Mouse (Mus musculus): ENCODE measurements around the gene Mrpl36.
A peak's percentile ranks its signal among the peaks of the same experiment; 100 is the strongest.

Gene Mrpl36

DNA sequence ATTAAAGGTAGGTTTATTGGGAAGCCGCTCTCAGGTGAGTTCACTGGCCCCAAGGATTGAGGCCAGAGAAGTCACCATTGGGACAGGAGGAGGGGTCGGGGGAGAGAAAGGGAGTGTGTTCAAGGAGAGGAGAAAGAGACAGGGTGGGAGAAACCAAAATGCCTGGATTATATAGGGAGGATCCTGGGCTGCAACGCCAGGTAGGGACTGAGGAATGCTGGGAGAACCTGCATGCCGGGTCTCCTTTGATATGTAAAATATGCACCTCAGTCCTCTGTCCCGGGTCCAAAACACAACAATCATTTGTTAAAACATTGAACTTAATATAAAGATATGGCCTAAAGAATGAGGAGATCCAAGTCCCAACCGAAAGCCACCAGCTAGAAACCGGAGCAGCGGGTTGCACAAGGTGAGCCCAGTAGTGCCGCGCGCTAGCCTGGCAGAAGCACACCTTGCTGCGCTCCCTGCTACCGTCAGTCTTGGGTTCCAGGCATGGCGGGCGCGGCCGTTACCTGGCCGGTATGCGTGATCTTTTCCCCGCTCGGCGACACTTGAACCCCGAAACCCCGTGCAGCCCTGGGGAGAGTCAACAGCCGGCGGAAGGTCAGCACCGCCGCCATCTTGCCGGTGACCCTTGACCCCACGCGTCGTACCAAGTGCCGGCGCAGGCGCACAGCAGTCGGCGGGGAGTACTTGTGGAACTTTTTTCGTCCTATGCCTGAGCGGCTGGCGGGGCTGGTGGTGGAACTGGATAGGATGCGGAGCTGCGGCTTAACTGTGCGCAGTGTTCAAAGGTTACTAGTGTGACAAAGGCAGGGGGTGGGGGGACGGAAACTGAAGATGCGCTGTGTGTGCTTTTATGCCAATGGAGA is at the start of gene Mrpl36, which contains the start of gene Ndufs6:
Gene Mrpl36, plus strand, starts transcription at position 687 of the 872 bp plus-strand sequence.
Gene Ndufs6, minus strand, starts transcription at position 716 of the 872 bp plus-strand sequence.
- peak; percentile 90 for DNase-seq (ENCODE audit: low spot score)

- no peak for DNase-seq (ENCODE audit: low spot score)
These were observed 49.1 kb upstream of the Mrpl36 start for GRCm38 (mm10) chr13:73279196-73279595.

GRCm38 (mm10) chr13:73282407-73282806 is 45.9 kb upstream of the Mrpl36 start:
- no peak for DNase-seq (ENCODE audit: low spot score)

DNA sequence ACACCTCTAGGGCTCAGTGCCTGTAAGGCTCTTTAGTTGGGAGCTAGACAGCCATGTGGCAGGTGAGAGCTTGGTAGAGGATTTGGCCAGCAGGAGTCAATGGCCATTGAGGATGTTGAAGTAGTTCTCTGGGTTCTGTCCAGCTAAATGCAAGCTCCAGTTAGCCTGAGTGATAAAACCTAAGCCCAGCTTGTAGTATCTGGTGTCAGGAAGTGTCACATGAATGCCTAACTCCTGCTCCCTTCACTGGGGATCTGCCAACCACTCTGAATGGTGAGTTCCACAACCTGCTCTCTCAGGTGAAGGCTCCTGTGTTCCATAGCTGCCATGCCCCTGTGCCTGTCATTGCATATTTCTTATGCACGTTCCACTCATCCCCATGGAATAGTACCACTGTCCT is 44.8 kb upstream of the Mrpl36 start:
- DNase-seq (ENCODE audit: low spot score): no peak

DNA sequence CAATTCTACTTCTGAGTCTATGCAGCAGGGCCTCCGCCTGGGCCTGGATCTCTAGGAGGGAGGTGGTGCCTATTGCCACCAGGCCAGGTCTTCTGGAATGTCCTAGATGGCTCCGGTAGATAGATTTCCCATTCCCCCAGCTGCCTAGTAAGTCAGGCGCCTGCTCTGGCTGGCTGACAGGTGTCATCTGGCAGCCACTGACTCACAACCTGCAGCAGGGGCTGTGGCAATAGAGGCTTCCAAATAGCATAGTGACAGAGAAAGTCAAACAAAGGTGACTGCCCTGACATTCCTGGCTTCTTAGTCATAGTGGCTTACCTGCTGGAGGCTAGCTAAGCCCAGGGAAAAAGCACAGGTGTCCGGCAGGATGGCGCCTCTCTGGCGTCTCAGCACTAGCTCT is 38.1 kb upstream of the Mrpl36 start:
- DNase-seq (ENCODE audit: low spot score): no peak

DNA sequence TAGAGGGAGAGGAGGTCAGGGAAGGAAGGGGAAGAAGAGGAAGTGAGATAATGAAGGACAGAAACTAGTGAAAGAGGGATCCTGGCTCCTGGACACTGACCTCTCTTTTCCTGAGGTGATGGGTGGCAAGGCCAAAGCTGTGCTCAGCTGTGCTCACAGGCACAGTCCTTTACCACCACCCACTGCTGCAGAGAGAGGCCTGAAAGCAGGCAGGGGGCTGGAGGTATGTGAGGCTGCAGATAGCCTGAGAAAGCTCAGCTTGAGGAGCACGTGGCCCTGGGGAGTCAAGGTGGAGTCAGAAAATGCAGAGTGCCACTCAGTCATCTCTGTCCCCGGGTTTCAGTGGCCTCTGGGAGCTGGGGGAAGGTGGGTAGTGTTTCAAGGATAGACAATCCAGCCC is 37.2 kb upstream of the Mrpl36 start:
- DNase-seq (ENCODE audit: low spot score): no peak

DNA sequence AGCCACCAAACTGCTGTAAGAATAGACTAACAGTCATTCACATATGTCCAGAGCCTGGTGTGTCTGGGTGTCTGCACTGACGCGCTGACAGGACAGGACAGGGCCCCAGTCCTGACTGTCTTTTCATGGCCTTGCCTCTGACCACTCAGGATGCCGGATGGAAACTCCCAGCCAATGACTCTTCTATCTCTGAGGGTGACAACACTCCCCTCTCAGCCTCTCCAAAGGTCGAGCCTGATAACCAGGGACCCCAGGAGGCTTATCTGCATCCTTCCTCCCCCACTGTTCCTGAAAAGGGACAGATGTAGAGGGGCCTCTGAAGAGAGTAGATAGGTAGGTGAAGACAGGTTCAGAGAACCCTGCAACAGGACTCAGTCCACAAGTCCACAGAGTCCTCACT is 29.6 kb upstream of the Mrpl36 start:
- DNase-seq (ENCODE audit: low spot score): no peak

- no peak for DNase-seq (ENCODE audit: low spot score)
These were observed 29.0 kb upstream of the Mrpl36 start for GRCm38 (mm10) chr13:73299322-73299721.

DNA sequence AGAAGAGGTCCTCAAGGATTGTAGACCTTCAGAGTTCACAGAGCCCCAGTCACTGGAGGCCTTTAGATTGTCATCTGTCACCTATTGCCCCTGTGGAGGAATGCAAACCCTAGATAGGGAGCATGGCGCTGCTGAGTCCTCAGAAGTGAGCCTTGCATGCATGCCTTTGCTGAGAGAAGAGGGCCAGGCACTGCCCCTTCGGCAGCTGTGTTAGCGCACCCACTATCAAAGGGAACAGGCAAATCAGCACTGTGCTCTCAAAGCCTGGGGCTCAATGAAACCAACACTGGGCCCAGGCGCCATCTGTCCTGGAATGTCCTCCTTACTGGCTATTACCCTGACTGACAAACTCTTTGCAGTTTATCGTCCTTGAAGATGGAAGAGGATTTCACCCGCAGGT is 23.6 kb upstream of the Mrpl36 start:
- no peak for DNase-seq (ENCODE audit: low spot score)

GRCm38 (mm10) chr13:73305398-73306084 is 22.8 kb upstream of the Mrpl36 start:
- DNase-seq (ENCODE audit: low spot score): no peak

DNA sequence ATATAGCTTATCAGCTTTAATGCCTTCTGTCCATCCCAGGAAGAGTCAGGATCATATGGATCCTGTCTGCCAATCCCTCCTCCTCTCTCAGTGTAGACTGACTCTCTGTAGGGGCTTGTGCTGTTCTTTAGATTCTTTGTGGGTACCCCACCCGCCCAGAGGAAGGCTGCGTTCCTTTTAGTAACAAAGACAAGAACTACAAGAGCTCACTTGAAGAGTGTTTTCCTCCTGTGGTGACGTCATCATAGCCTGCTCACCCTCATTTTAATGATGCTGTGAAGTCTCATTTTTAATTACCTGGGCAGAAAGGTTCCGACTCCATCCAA is 22.3 kb upstream of the Mrpl36 start:
- DNase-seq (ENCODE audit: low spot score): no peak

DNA sequence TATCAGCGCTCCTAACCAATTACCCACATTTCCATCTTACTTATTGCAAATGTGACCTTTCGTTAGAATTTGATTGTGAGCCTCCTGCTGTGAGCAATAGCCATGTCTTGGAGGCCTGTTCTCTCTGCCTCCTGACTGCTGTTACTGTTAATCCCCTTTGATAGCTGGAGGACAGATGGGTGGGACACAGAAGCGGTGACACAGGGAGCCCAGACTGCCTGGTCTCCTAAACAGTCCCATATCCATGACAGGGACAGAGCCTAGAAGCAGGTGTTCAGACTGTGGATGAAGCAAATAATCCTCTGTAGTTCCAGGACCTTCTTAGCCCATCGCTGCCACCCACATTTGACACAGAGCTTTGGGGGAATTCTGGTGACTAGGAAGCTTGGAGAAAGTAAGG is 21.9 kb upstream of the Mrpl36 start:
- no peak for DNase-seq (ENCODE audit: low spot score)

GRCm38 (mm10) chr13:73310183-73310929 is 18.0 kb upstream of the Mrpl36 start:
- peak; percentile 42 for DNase-seq (ENCODE audit: low spot score)

DNA sequence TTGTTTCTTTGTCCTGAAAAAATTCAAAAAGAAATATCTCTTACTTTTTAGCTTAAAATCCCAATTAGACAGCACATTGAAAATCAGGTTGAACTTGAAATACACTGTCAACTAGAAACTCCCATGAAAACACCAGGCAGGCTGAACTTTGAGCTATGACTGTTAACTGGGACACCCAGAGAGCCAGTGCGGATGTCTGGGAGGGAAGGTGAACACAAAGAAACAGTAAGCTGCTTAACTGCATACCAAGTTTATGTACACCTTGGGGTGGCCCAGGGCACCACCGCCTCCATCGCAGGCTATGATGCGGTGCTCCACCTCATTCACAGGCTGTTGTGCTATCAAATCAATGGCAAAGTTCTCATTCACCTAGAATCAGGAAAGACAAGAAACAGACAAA is 8.3 kb upstream of the Mrpl36 start:
- DNase-seq (ENCODE audit: low spot score): no peak

DNA sequence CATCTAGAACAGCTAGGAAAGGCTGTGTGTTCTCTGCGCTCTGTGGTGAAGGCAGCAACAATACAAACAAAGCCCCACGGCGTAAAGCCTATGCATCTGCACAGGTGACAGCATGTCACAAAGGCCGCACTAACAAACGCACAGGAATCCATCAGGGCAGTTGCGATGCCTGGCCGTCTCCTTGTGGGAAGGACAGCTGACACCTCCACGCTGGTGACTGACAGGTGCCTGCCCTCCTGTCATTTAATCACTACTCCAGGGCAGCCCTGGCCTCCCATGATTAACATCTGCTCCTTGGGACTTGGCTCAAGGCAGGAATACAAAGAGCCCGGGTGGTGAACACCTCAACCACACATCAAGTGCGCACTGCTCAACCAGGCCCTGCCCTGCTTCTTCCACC is 5.7 kb upstream of the Mrpl36 start:
- no peak for DNase-seq (ENCODE audit: low spot score)

DNA sequence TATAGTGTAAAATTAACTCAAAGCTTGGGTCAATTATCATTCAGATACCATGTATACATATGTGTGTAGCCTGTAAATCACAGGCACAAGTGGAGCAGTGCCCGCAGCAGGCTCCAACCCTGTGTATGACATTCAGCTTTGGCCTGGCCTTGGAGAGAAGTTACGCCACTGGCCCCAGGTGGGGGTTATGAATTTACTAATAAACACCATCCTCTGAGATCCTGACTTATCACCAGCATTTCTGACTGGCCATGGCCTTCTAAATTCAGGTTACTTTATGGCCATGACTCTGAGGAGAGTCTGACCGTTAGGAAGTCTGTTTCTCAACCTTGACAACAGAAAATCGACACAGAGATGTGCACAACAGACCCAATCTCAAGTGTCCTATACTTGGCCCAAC is 4.9 kb upstream of the Mrpl36 start:
- DNase-seq (ENCODE audit: low spot score): no peak

GRCm38 (mm10) chr13:73330844-73331501 is 2.7 kb downstream of the Mrpl36 start:
- DNase-seq (ENCODE audit: low spot score): peak; percentile 84

DNA sequence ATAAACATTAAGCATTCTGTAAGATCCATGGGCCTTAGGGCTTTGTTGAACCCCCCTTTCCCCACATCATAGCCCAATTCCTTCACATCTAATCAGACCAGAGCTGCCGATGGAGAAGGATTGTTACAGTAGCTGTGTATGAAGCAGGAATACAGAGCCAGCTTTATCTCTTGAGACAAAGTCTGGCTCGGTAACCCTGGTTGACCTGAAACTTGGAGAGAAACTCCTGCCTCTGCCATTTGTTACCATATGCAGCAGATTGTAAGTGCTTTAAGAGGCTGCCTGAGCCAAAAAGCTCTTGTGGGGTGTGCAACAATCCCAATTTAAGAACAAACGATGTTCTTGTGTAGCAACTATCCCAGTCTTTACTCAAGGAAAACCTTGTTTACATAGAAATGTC is 3.4 kb downstream of the Mrpl36 start:
- no peak for DNase-seq (ENCODE audit: low spot score)

DNA sequence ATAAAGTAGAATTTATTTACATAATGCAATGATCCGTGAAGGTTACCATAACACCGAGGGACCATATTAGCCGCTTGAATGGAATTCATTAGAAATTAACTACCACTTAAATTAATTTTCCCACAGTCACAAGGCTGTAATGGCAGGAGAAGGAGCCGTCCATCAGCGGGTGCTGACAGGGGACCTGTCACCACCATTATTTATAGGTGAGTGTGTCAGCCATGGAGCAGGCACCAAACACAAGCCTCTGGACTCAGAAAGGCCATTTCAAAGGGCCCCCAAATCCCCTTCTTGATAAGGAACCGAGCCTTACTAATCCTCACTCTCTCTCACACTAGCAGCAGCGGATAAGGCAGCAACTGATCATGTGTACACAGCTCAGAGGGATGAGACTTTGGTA is 8.4 kb downstream of the Mrpl36 start:
- no peak for DNase-seq (ENCODE audit: low spot score)

- DNase-seq (ENCODE audit: low spot score): no peak
These were observed 17.0 kb downstream of the Mrpl36 start for GRCm38 (mm10) chr13:73345102-73345890.

DNA sequence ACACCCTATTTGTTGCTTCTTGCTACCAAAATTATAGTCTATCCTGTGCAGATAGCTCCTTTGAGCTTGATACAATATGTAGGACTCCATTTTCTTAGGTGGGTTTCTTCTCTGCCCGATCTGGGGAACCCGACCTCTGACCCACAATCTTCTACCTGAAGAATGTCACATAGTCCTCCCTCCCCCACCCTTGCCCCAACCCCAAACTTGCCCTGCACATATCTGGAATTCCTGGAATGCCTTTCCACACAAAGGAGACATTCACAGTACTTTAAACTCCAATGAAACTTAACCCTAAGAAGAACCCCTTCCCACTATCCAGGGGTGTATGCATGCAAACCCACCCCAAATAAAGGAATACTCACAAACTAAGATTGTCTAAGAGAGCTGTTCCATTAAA is 17.8 kb downstream of the Mrpl36 start:
- DNase-seq (ENCODE audit: low spot score): no peak

Measured in ovary, postnatal 36 days (tissue).